Mouse (Mus musculus): Measurements from ENCODE around the gene Vmn1r132.
"Not testable (repeated sequence)": the region's sequence is repeated elsewhere in the genome, so short reads cannot be mapped to it uniquely, and the experiment has no call there.

DNA sequence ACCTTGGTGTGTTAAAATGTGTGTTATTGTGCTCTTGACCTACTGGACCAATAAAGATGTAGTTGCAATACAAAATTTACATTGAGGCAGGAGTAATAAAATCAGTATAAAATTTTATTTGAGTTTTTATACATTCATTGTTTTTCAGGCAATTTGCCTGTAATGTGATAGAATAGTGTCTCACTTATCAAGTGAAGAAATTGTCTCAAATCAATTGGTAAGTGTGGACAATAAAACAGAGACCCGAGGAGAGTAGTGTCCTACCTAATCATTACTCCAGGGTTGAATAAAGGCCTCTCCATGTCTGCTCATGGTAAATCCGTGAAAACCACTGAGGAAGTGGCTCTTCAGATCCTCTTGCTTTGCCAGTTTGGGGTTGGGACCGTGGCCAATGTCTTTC is at the start of gene Vmn1r132:
- not testable (repeated sequence) for TF ChIP-seq CTCF, EP300 (IDR thresholded peaks at IDR 0.05; ENCODE audit: low read depth)
